Mouse (Mus musculus) 3T3-L1 (cell line): ENCODE results near the gene Cebpe.

ENCODE experiments used
- DNase-seq: peaks from one replicate; pipeline ENCODE4 v3.0.0-alpha.2; 2015; ENCODE audit warnings: low read depth, low spot score

Gene Cebpe

GRCm38 (mm10) chr14:54721711-54722110 is 9.7 kb upstream of the Cebpe start:
- DNase-seq: no peak

GRCm38 (mm10) chr14:54720654-54721350 is 8.8 kb upstream of the Cebpe start:
- no peak for DNase-seq

GRCm38 (mm10) chr14:54720041-54720440 is 8.1 kb upstream of the Cebpe start:
- DNase-seq: no peak

GRCm38 (mm10) chr14:54715402-54715801 is 3.4 kb upstream of the Cebpe start:
- DNase-seq: no peak

GRCm38 (mm10) chr14:54714617-54715081 is 2.7 kb upstream of the Cebpe start:
- no peak for DNase-seq

- DNase-seq: peak; percentile 86
Measured at GRCm38 (mm10) chr14:54714121-54714520, 2.1 kb upstream of the Cebpe start.

- DNase-seq: no peak
Measured at GRCm38 (mm10) chr14:54712861-54713260, 887 bp upstream of the Cebpe start.

GRCm38 (mm10) chr14:54709054-54709453 is 2.9 kb downstream of the Cebpe start:
- no peak for DNase-seq

GRCm38 (mm10) chr14:54706589-54707320 is 5.2 kb downstream of the Cebpe start:
- DNase-seq: no peak

GRCm38 (mm10) chr14:54705844-54706243 is 6.1 kb downstream of the Cebpe start:
- DNase-seq: no peak

GRCm38 (mm10) chr14:54703207-54703606 is 8.8 kb downstream of the Cebpe start:
- no peak for DNase-seq

- DNase-seq: peak; percentile 73
Measured at GRCm38 (mm10) chr14:54701298-54701697, 10.7 kb downstream of the Cebpe start.

GRCm38 (mm10) chr14:54699586-54699985 is 12.4 kb downstream of the Cebpe start:
- DNase-seq: no peak

GRCm38 (mm10) chr14:54698733-54699132 is 13.2 kb downstream of the Cebpe start, which contains the start of gene Gm29776:
Gm29776 (minus strand) TSS chr14:54698833.
- no peak for DNase-seq

GRCm38 (mm10) chr14:54696752-54697151 is 15.2 kb downstream of the Cebpe start:
- DNase-seq: no peak

- DNase-seq: no peak
Measured at GRCm38 (mm10) chr14:54695042-54695441, 16.9 kb downstream of the Cebpe start.

GRCm38 (mm10) chr14:54687251-54687650 is 24.7 kb downstream of the Cebpe start:
- DNase-seq: no peak

GRCm38 (mm10) chr14:54686522-54687143 is 25.3 kb downstream of the Cebpe start, which contains the start of gene Acin1:
Acin1 (minus strand) TSS chr14:54686931.
- DNase-seq: peak; percentile 94

GRCm38 (mm10) chr14:54686063-54686521 is 25.9 kb downstream of the Cebpe start, which contains the start of gene 1700123O20Rik:
1700123O20Rik (plus strand) TSS chr14:54686216.
- DNase-seq: peak; percentile 83

GRCm38 (mm10) chr14:54685471-54685870 is 26.5 kb downstream of the Cebpe start:
- no peak for DNase-seq

- DNase-seq: no peak
Measured at GRCm38 (mm10) chr14:54682396-54682795, 29.6 kb downstream of the Cebpe start.

GRCm38 (mm10) chr14:54678657-54679304 is 33.2 kb downstream of the Cebpe start:
- DNase-seq: no peak
